ENCODE assay signal across 13 mouse cellular contexts in the genomic region with DNA sequence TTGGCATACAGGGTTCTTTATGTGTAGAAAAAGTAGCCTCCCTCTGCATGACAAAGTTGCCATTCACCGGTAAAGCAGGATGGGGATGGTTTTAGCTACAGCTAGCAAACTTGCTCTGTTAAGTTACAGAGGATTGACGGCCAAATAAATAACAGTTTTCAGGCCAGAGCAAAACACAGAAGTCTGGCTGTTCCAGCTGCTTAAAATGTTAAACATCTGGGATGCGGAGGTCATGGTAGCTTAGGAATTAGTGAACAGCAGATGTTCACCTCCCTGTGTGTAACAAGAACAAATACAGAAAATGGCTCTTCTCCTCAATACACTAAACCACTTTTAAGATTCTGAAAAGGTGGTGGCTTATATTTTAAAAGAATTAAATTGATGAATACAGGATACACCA.
"Had no signal": no experiment of that assay in that cellular context is flagged by ENCODE, and none has a peak within 500 bp of the region (broad histone marks: within the 10 kb centered on the region; RNA-seq: fewer than 3 reads in every experiment).

No protein-coding gene starts in this region.

- ATAC-seq: lung, postnatal 0 days; midbrain, embryonic 15.5 days had no signal

- H3K27ac ChIP-seq: liver, embryonic 14.5 days; midbrain, embryonic 15.5 days; neural tube, embryonic 12.5 days had no signal

- H3K4me2 ChIP-seq: midbrain, embryonic 11.5 days; midbrain, embryonic 15.5 days; neural tube, embryonic 12.5 days had no signal

- H3K9ac ChIP-seq: liver, embryonic 14.5 days; midbrain, embryonic 15.5 days; neural tube, embryonic 12.5 days had no signal

- DNase-seq: kidney, adult 2 months; kidney, postnatal 25 days; left cerebral cortex, postnatal 4 days; lung, adult 18-20 months; lung, postnatal 36 days; retina, postnatal 1 day; right cerebral cortex, postnatal 14 days; thymus, postnatal 36 days had no signal

- H3K36me3 ChIP-seq: midbrain, embryonic 15.5 days; neural tube, embryonic 12.5 days had no signal

- H3K27me3 ChIP-seq: midbrain, embryonic 15.5 days; neural tube, embryonic 12.5 days had no signal

- H3K4me1 ChIP-seq: midbrain, embryonic 15.5 days; neural tube, embryonic 12.5 days had no signal

- H3K9me3 ChIP-seq: midbrain, embryonic 15.5 days; neural tube, embryonic 12.5 days had no signal

- H3K4me3 ChIP-seq: midbrain, embryonic 15.5 days; neural tube, embryonic 12.5 days had no signal
